Mouse (Mus musculus) ovary, postnatal 14 days (tissue): ENCODE results near the gene Rin1.
"Not testable (repeated sequence)": the region's sequence is repeated elsewhere in the genome, so short reads cannot be mapped to it uniquely, and the experiment has no call there.

Experiments
- DNase-seq: peaks from one replicate; pipeline ENCODE4 v3.0.0; 2022; ENCODE audit warnings: low spot score

Gene Rin1

GRCm38 (mm10) chr19:5068570-5069234 lies 18.4 kb downstream of the Rin1 start:
- no peak for DNase-seq

- DNase-seq, result no peak
Observed at GRCm38 (mm10) chr19:5069486-5069885, 19.2 kb downstream of the Rin1 start.

GRCm38 (mm10) chr19:5069978-5070377 lies 19.7 kb downstream of the Rin1 start:
- DNase-seq, result no peak

- DNase-seq, result no peak
Observed at GRCm38 (mm10) chr19:5071077-5071476, 20.8 kb downstream of the Rin1 start.

GRCm38 (mm10) chr19:5071545-5072369 lies 21.5 kb downstream of the Rin1 start:
- DNase-seq, result peak; percentile 78

- DNase-seq, result no peak
Observed at GRCm38 (mm10) chr19:5072389-5073019, 22.2 kb downstream of the Rin1 start.

GRCm38 (mm10) chr19:5073028-5073427 lies 22.7 kb downstream of the Rin1 start:
- DNase-seq, result peak; percentile 45

GRCm38 (mm10) chr19:5073518-5073917 lies 23.2 kb downstream of the Rin1 start:
- DNase-seq, result no peak

- DNase-seq, result no peak
Observed at GRCm38 (mm10) chr19:5079279-5079678, 29.0 kb downstream of the Rin1 start.

- DNase-seq, result no peak
Observed at GRCm38 (mm10) chr19:5082005-5082404, 31.7 kb downstream of the Rin1 start.

GRCm38 (mm10) chr19:5082596-5082995 lies 32.3 kb downstream of the Rin1 start:
- no peak for DNase-seq

GRCm38 (mm10) chr19:5083961-5084833 lies 33.9 kb downstream of the Rin1 start:
- no peak for DNase-seq

GRCm38 (mm10) chr19:5084834-5085144 lies 34.5 kb downstream of the Rin1 start:
- DNase-seq, result no peak

GRCm38 (mm10) chr19:5085145-5085863 lies 35.0 kb downstream of the Rin1 start, which contains the start of gene Tmem151a:
Gene Tmem151a, minus strand, starts transcription at chr19:5085531.
- DNase-seq, result no peak

GRCm38 (mm10) chr19:5086533-5086932 lies 36.3 kb downstream of the Rin1 start:
- not testable (repeated sequence) for DNase-seq

- peak; percentile 93 for DNase-seq
Observed at GRCm38 (mm10) chr19:5087884-5088728, 37.8 kb downstream of the Rin1 start, which contains the start of gene Yif1a. Gene Yif1a, plus strand, starts transcription at chr19:5088538.

GRCm38 (mm10) chr19:5089324-5089723 lies 39.0 kb downstream of the Rin1 start:
- DNase-seq, result no peak

GRCm38 (mm10) chr19:5092083-5092482 lies 41.8 kb downstream of the Rin1 start:
- no peak for DNase-seq

- no peak for DNase-seq
Observed at GRCm38 (mm10) chr19:5093481-5094242, 43.4 kb downstream of the Rin1 start.

GRCm38 (mm10) chr19:5094243-5094632 lies 44.0 kb downstream of the Rin1 start:
- peak; percentile 92 for DNase-seq
